Mouse (Mus musculus) T-helper 1 cell (primary cell): ENCODE results near the gene Tmem245.

Source experiments
- in situ Hi-C: fragments of 300-600 bp; cut with MboI, MseI; formaldehyde crosslinking; loops from one replicate; pipeline ENCODE4 v1.15.1; 2025; ENCODE audit warnings: high pct_unique_total_duplicates

Tmem245 gene

GRCm38 (mm10) chr4:56865003-56865511 lies 82.2 kb downstream of the Tmem245 start, which contains the start of gene Ctnnal1:
Gene Ctnnal1 (minus strand): TSS chr4:56865188.
- in situ Hi-C loops, result no loop called here

GRCm38 (mm10) chr4:56864417-56865001 lies 82.7 kb downstream of the Tmem245 start:
- in situ Hi-C loops, result no loop called here

- in situ Hi-C loops, result no loop called here
Observed at GRCm38 (mm10) chr4:56864016-56864415, 83.2 kb downstream of the Tmem245 start.

- in situ Hi-C loops, result no loop called here
Observed at GRCm38 (mm10) chr4:56861551-56861950, 85.7 kb downstream of the Tmem245 start.

- in situ Hi-C loops, result no loop called here
Observed at GRCm38 (mm10) chr4:56858733-56859132, 88.5 kb downstream of the Tmem245 start.

GRCm38 (mm10) chr4:56856371-56856949 lies 90.8 kb downstream of the Tmem245 start:
- in situ Hi-C loops, result no loop called here

- in situ Hi-C loops, result no loop called here
Observed at GRCm38 (mm10) chr4:56855935-56856334, 91.3 kb downstream of the Tmem245 start.

GRCm38 (mm10) chr4:56850724-56851123 lies 96.5 kb downstream of the Tmem245 start:
- in situ Hi-C loops, result no loop called here

GRCm38 (mm10) chr4:56848044-56848443 lies 99.2 kb downstream of the Tmem245 start:
- in situ Hi-C loops, result no loop called here

GRCm38 (mm10) chr4:56847400-56847799 lies 99.8 kb downstream of the Tmem245 start:
- in situ Hi-C loops, result no loop called here

GRCm38 (mm10) chr4:56845896-56846533 lies 101.2 kb downstream of the Tmem245 start:
- in situ Hi-C loops, result no loop called here

- in situ Hi-C loops, result no loop called here
Observed at GRCm38 (mm10) chr4:56844911-56845310, 102.3 kb downstream of the Tmem245 start.

GRCm38 (mm10) chr4:56843963-56844362 lies 103.3 kb downstream of the Tmem245 start:
- in situ Hi-C loops, result no loop called here

- in situ Hi-C loops, result no loop called here
Observed at GRCm38 (mm10) chr4:56842501-56842900, 104.7 kb downstream of the Tmem245 start.

- in situ Hi-C loops, result no loop called here
Observed at GRCm38 (mm10) chr4:56840297-56840696, 106.9 kb downstream of the Tmem245 start.

- in situ Hi-C loops, result no loop called here
Observed at GRCm38 (mm10) chr4:56837661-56838060, 109.6 kb downstream of the Tmem245 start.

- in situ Hi-C loops, result no loop called here
Observed at GRCm38 (mm10) chr4:56831998-56832397, 115.2 kb downstream of the Tmem245 start.

GRCm38 (mm10) chr4:56831013-56831609 lies 116.1 kb downstream of the Tmem245 start:
- in situ Hi-C loops, result no loop called here

- in situ Hi-C loops, result no loop called here
Observed at GRCm38 (mm10) chr4:56829511-56829921, 117.7 kb downstream of the Tmem245 start.

GRCm38 (mm10) chr4:56828932-56829331 lies 118.3 kb downstream of the Tmem245 start:
- in situ Hi-C loops, result no loop called here

GRCm38 (mm10) chr4:56824231-56824630 lies 123.0 kb downstream of the Tmem245 start:
- in situ Hi-C loops, result no loop called here

GRCm38 (mm10) chr4:56820017-56820550 lies 127.2 kb downstream of the Tmem245 start:
- in situ Hi-C loops, result no loop called here
